Mouse (Mus musculus) CH12.LX (cell line): Measurements from ENCODE around the gene Gm28048.

Experiments used
- CTCF ChIP-seq, 2 experiments: IDR thresholded peaks in 1 of 2; conservative IDR thresholded peaks in 1 of 2; 2 replicates each; pipeline ENCODE4 v1.5.1; 2011 to 2012; ENCODE audit warnings: low read depth in 2 of 2, low read length in 2 of 2, improper control_type of control experiment in 1 of 2, inconsistent platforms in 1 of 2, mild to moderate bottlenecking in 1 of 2, moderate library complexity in 1 of 2
- MXI1 ChIP-seq: IDR thresholded peaks from 2 replicates; pipeline ENCODE4 v1.6.1; 2011; ENCODE audit warnings: mild to moderate bottlenecking, low read depth, low read length, improper control_type of control experiment
- NELFE ChIP-seq: IDR thresholded peaks from 2 replicates; pipeline ENCODE4 v1.6.1; 2011; ENCODE audit warnings: low read depth, low read length, improper control_type of control experiment
- POLR2A ChIP-seq: IDR thresholded peaks from 2 replicates; pipeline ENCODE4 v1.6.1; 2011; ENCODE audit warnings: low read depth, mild to moderate bottlenecking, improper control_type of control experiment, low read length
- RCOR1 ChIP-seq: conservative IDR thresholded peaks from 2 replicates; pipeline ENCODE4 v1.6.1; 2012; ENCODE audit warnings: low read depth, mild to moderate bottlenecking, inconsistent platforms, low read length, improper control_type of control experiment
- TCF12 ChIP-seq: IDR thresholded peaks from 2 replicates; pipeline ENCODE4 v1.6.1; 2014; ENCODE audit warnings: low read depth, mild to moderate bottlenecking, inconsistent platforms, low read length, improper control_type of control experiment

GRCm38 (mm10) chr11:22932167-22932566 is 49.7 kb downstream of the Gm28048 start:
- TF ChIP-seq POLR2A (no peak), CTCF (conservative IDR thresholded peaks at IDR 0.05 in 1 of 2, IDR thresholded peaks at IDR 0.05 in 1 of 2; ENCODE audit: low read depth in 2 of 2, low read length in 2 of 2) (no peak), RCOR1 (no peak), TCF12 (no peak), MXI1 (no peak), NELFE (no peak)
